18 mouse cellular contexts compared by ENCODE assay signal in the genomic region with DNA sequence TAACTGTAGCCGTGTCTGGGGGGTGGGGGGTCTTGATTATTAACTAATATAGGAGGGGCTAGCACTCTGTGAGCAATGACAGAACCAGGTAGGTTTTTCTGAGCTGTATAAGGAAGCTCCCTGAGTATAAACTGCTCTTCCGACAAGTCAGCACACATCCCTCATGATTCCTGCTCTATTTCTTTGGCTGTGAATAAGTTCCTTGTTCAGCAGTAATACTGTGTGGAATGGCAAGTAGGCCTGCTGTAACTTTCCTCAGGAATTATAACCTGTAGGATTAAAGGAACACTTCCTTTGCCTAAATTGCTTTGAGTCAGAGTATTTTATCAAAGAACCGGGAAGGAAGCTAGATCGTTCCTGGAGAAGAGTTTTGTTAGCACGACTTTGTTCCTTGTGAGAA.
"Had no signal": no experiment of that assay in that cellular context is flagged by ENCODE, and none has a peak within 500 bp of the region (broad histone marks: within the 10 kb centered on the region; RNA-seq: fewer than 3 reads in every experiment).

No protein-coding gene starts in this region.

- DNase-seq: lung, adult 18-20 months; lung, embryonic 14.5 days; lung, postnatal 4 days; midbrain, embryonic 14.5 days; retina, postnatal 1 day; right cerebral cortex, adult 18-20 months; spleen, adult 18-20 months; thymus, adult 18-20 months; thymus, postnatal 14 days; thymus, postnatal 36 days had no signal

- H3K27me3 ChIP-seq: midbrain, embryonic 12.5 days; neural tube, embryonic 13.5 days; neural tube, embryonic 15.5 days had no signal

- ATAC-seq: lung, postnatal 0 days; midbrain, embryonic 16.5 days had no signal

- H3K9ac ChIP-seq: liver, embryonic 14.5 days; lung, embryonic 14.5 days; midbrain, embryonic 12.5 days; neural tube, embryonic 13.5 days; neural tube, embryonic 15.5 days had no signal

- H3K4me3 ChIP-seq: midbrain, embryonic 10.5 days; midbrain, embryonic 12.5 days; myocyte; neural tube, embryonic 13.5 days; neural tube, embryonic 15.5 days had no signal

- H3K4me2 ChIP-seq: lung, embryonic 14.5 days; midbrain, embryonic 12.5 days; neural tube, embryonic 13.5 days; neural tube, embryonic 15.5 days had no signal

- H3K9me3 ChIP-seq: midbrain, embryonic 10.5 days; midbrain, embryonic 12.5 days; neural tube, embryonic 13.5 days; neural tube, embryonic 15.5 days had no signal

- H3K36me3 ChIP-seq: midbrain, embryonic 10.5 days; midbrain, embryonic 12.5 days; neural tube, embryonic 13.5 days; neural tube, embryonic 15.5 days had no signal

- H3K27ac ChIP-seq: liver, embryonic 14.5 days; midbrain, embryonic 10.5 days; midbrain, embryonic 12.5 days; neural tube, embryonic 13.5 days; neural tube, embryonic 15.5 days had no signal
